Mouse (Mus musculus) embryonic fibroblast, embryonic 13.5 days (primary cell): ENCODE results near the gene Btnl4.
"Not testable (repeated sequence)": the region's sequence is repeated elsewhere in the genome, so short reads cannot be mapped to it uniquely, and the experiment has no call there.

Experiments used
- CTCF ChIP-seq: IDR thresholded peaks from 2 replicates; pipeline ENCODE4 v1.5.1; 2011; ENCODE audit warnings: mild to moderate bottlenecking, control low read depth, low read length, moderate library complexity, borderline replicate concordance; ENCODE audit not compliant: insufficient read depth
- POLR2A ChIP-seq: IDR thresholded peaks from 2 replicates; pipeline ENCODE4 v1.6.1; 2011; ENCODE audit warnings: low read depth, mild to moderate bottlenecking, control low read depth, low read length, moderate library complexity

DNA sequence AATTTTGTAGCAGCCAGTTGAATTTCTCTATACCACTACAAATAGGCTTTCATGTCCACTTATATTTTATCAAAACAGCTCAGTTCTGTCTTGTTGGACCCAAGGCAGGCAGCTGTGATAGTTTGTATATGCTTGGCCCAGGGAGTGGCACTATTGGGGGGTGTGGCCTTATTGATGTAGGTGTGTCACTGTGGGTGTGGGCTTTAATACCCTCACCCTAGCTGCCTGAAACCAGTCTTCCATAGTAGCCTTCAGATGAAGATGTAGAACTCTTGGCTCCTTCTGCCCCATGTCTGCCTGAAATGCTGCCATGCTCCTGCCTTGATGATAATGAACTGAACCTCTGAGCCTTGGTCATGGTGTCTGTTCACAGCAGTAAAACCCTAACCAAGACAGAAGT, 11.2 kb downstream of the Btnl4 start:
- TF ChIP-seq POLR2A, CTCF: not testable (repeated sequence)
